Comparison of ENCODE assay signal across 19 mouse cellular contexts in genomic region chr1:194548243-194548642, GRCm38 (mm10).
DNase-seq lines count a peak whose midpoint lies in the region; ATAC-seq and TF ChIP-seq lines count a peak whose summit lies in the region.
"Had no signal": no experiment of that assay in that cellular context is flagged by ENCODE, and none has a peak within 500 bp of the region (broad histone marks: within the 10 kb centered on the region; RNA-seq: fewer than 3 reads in every experiment).

No protein-coding gene starts in this region.

- H3K4me3 ChIP-seq in forebrain, postnatal 0 days (ENCODE audit: low read depth, low read length): no peak overlapping the region
- no peak overlapping the region for H3K4me3 ChIP-seq in forebrain, embryonic 12.5 days (replicated peaks)

- DNase-seq in forebrain, postnatal 0 days: no peak
- no peak for DNase-seq in frontal cortex, postnatal 10 days (ENCODE audit: low spot score in 2 of 2)
- peak; percentile 47 for DNase-seq in brain, adult 2 months (ENCODE audit: low read depth, low spot score)
- DNase-seq in telencephalon, adult 2 months (ENCODE audit: low read depth, low spot score): peak; percentile 43
- DNase-seq in urinary bladder, postnatal 14 days (ENCODE audit: low spot score): no peak
- no peak for DNase-seq in Muller cell, postnatal 12 days (ENCODE audit: inconsistent ontology term)
- DNase-seq: adrenal gland, postnatal 25 days; B cell, adult 2 months; cerebellum, adult 11 months; cerebellum, adult 11-12 months; cerebellum, adult 18-20 months; cerebellum, adult 2 months had no signal

- H3K4me2 ChIP-seq in forebrain, postnatal 0 days (ENCODE audit: low read depth): no peak overlapping the region
- no peak overlapping the region for H3K4me2 ChIP-seq in forebrain, embryonic 12.5 days

- no peaks in the 10 kb centered on the region for H3K9me3 ChIP-seq in forebrain, postnatal 0 days (ENCODE audit: low read length)
- H3K9me3 ChIP-seq in forebrain, embryonic 12.5 days: no peaks in the 10 kb centered on the region
- H3K9me3 ChIP-seq: G1E had no signal

- H3K36me3 ChIP-seq in forebrain, postnatal 0 days (ENCODE audit: insufficient read depth): no peaks in the 10 kb centered on the region
- H3K36me3 ChIP-seq in forebrain, embryonic 12.5 days (replicated peaks): no peaks in the 10 kb centered on the region
- H3K36me3 ChIP-seq: G1E had no signal

- peak; percentile 20; the same call in 1 of the 2 replicates for ATAC-seq in forebrain, postnatal 0 days
- ATAC-seq in forebrain, embryonic 12.5 days (ENCODE audit: low FRiP score): no peak
- peak; percentile 80 for ATAC-seq in frontal cortex, adult (ENCODE audit: low TSS enrichment)
- ATAC-seq: activated CD4-positive, CD25-positive, alpha-beta regulatory T cell, adult 4 months; CD4-positive, CD25-positive, alpha-beta regulatory T cell, adult 4 months; Patski had no signal

- no peaks in the 10 kb centered on the region for H3K4me1 ChIP-seq in forebrain, postnatal 0 days (ENCODE audit: insufficient read depth)
- H3K4me1 ChIP-seq in forebrain, embryonic 12.5 days: no peaks in the 10 kb centered on the region

- H3K27me3 ChIP-seq in forebrain, postnatal 0 days (ENCODE audit: insufficient read depth, low read length): no peaks in the 10 kb centered on the region
- H3K27me3 ChIP-seq in forebrain, embryonic 12.5 days: no peaks in the 10 kb centered on the region
- H3K27me3 ChIP-seq: CH12.LX had no signal

- TF ChIP-seq CTCF in forebrain, postnatal 0 days (IDR thresholded peaks at IDR 0.05; ENCODE audit: low read depth): no peak

- no peak overlapping the region for H3K9ac ChIP-seq in forebrain, postnatal 0 days
- no peak overlapping the region for H3K9ac ChIP-seq in forebrain, embryonic 12.5 days

- 87% methylated on average over 1 of the region's 1 CpGs for WGBS in forebrain, postnatal 0 days
- WGBS in forebrain, embryonic 12.5 days: 94% methylated on average over 1 of the region's 1 CpGs

- H3K27ac ChIP-seq in forebrain, postnatal 0 days (ENCODE audit: low read depth, low read length): no peak overlapping the region
- H3K27ac ChIP-seq in forebrain, embryonic 12.5 days: no peak overlapping the region

Comparison
In these comparisons a context has a peak if more than half of its experiments do, and no peak if none do; other contexts are left out.
1. DNase-seq: peak in brain, adult 2 months (single experiment) and telencephalon, adult 2 months (single experiment); none in forebrain, postnatal 0 days (single experiment), frontal cortex, postnatal 10 days (0 of 2), urinary bladder, postnatal 14 days (single experiment) and Muller cell, postnatal 12 days (single experiment).